ENCODE assay signal across 8 mouse cellular contexts in genomic region chr7:35586906-35587445, GRCm38 (mm10). TPM values are rescaled to one million over a fixed set of nuclear protein-coding genes. Genes with fewer than 3 reads are reported as not detected.
DNase-seq lines count a peak whose midpoint lies in the region; ATAC-seq and TF ChIP-seq lines count a peak whose summit lies in the region.

No protein-coding gene starts in this region.

- ATAC-seq in heart, embryonic 14.5 days (ENCODE audit: insufficient number of reproducible peaks, insufficient read depth, low FRiP score, low read depth), result no peak

- no peaks in the 10 kb centered on the region for H3K9me3 ChIP-seq in heart, embryonic 14.5 days (ENCODE audit: control insufficient read depth, low read length)
- no peaks in the 10 kb centered on the region for H3K9me3 ChIP-seq in hindbrain, embryonic 10.5 days
- no peaks in the 10 kb centered on the region for H3K9me3 ChIP-seq in midbrain, embryonic 10.5 days (replicated peaks)

- TF ChIP-seq CTCF in bone marrow macrophage, adult 2 months (IDR thresholded peaks at IDR 0.05; ENCODE audit: low read depth, low read length), result no peak

- no peak for TF ChIP-seq POLR2A in bone marrow macrophage, adult 2 months (IDR thresholded peaks at IDR 0.05; ENCODE audit: borderline replicate concordance, low read depth, low read length)

- WGBS in heart, embryonic 14.5 days, result 20% methylated on average over 15 of the region's 15 CpGs
- 22% methylated on average over 15 of the region's 15 CpGs for WGBS in hindbrain, embryonic 10.5 days
- WGBS in midbrain, embryonic 10.5 days, result 23% methylated on average over 15 of the region's 15 CpGs

- peaks cover 26% of the 10 kb centered on the region for H3K27me3 ChIP-seq in heart, embryonic 14.5 days (ENCODE audit: control insufficient read depth, insufficient read depth, low read length)
- peaks cover 33% of the 10 kb centered on the region for H3K27me3 ChIP-seq in hindbrain, embryonic 10.5 days (ENCODE audit: insufficient read depth, poor library complexity, severe bottlenecking)
- H3K27me3 ChIP-seq in midbrain, embryonic 10.5 days (ENCODE audit: low read depth, poor library complexity, severe bottlenecking), result peaks cover 35% of the 10 kb centered on the region

- peak overlapping the region; percentile 100 for H3K4me2 ChIP-seq in heart, embryonic 14.5 days (ENCODE audit: low read length)

- H3K4me1 ChIP-seq in heart, embryonic 14.5 days (ENCODE audit: control insufficient read depth in 2 of 2, insufficient read depth in 2 of 2, low read length in 2 of 2), result peaks cover 9 to 17% of the 10 kb centered on the region in 2 experiments
- H3K4me1 ChIP-seq in bone marrow macrophage, adult 2 months (ENCODE audit: control insufficient read depth, insufficient read depth, low read length), result peaks cover 8% of the 10 kb centered on the region
- H3K4me1 ChIP-seq in hindbrain, embryonic 10.5 days (replicated peaks), result peaks cover 43% of the 10 kb centered on the region
- peaks cover 50% of the 10 kb centered on the region for H3K4me1 ChIP-seq in midbrain, embryonic 10.5 days

- no peak for DNase-seq in heart, adult 11 months
- DNase-seq in hindbrain, embryonic 10.5 days (ENCODE audit: low spot score), result no peak
- no peak for DNase-seq in midbrain, embryonic 10.5 days (ENCODE audit: low spot score)
- DNase-seq in retina, embryonic 14.5 days (ENCODE audit: low spot score), result no peak
- DNase-seq in urinary bladder, adult 2 months (ENCODE audit: low spot score), result no peak
- no peak for DNase-seq in layer of hippocampus, adult 11-12 months (ENCODE audit: low spot score)

- H3K36me3 ChIP-seq in heart, embryonic 14.5 days (ENCODE audit: control insufficient read depth, insufficient read depth, low read length), result peaks cover 7% of the 10 kb centered on the region
- H3K36me3 ChIP-seq in hindbrain, embryonic 10.5 days, result peaks cover 8% of the 10 kb centered on the region
- peaks cover 7% of the 10 kb centered on the region for H3K36me3 ChIP-seq in midbrain, embryonic 10.5 days

- peak overlapping the region; percentile 84 for H3K9ac ChIP-seq in heart, embryonic 14.5 days (ENCODE audit: low read length)

- H3K27ac ChIP-seq in heart, embryonic 14.5 days (replicated peaks in 1 of 2; ENCODE audit: control insufficient read depth in 1 of 2, insufficient read depth in 1 of 2, low read depth in 2 of 2, low read length in 2 of 2), result no peak overlapping the region
- no peak overlapping the region for H3K27ac ChIP-seq in bone marrow macrophage, adult 2 months (ENCODE audit: insufficient read depth, low read depth, low read length)
- peak overlapping the region; percentile 91 for H3K27ac ChIP-seq in hindbrain, embryonic 10.5 days
- H3K27ac ChIP-seq in midbrain, embryonic 10.5 days (replicated peaks), result peak overlapping the region; percentile 88

- H3K4me3 ChIP-seq in heart, embryonic 14.5 days (ENCODE audit: control insufficient read depth in 1 of 2, insufficient read depth in 1 of 2, low read depth in 1 of 2, low read length in 2 of 2), result peak overlapping the region; percentile 85 to 87
- H3K4me3 ChIP-seq in bone marrow macrophage, adult 2 months (ENCODE audit: insufficient read depth, low read length), result peak overlapping the region; percentile 78
- peak overlapping the region; percentile 95 for H3K4me3 ChIP-seq in hindbrain, embryonic 10.5 days
- peak overlapping the region; percentile 84 for H3K4me3 ChIP-seq in midbrain, embryonic 10.5 days

RNA-seq across cellular contexts. Expression of gene Ankrd27, which starts 0.9 kb away (rescaled TPM):
- 18.1 and 19.5 TPM in 2 replicates for polyA plus RNA-seq in heart, embryonic 14.5 days (2014; fragmentation: Nextera tagmentation; extraction: Ambion mirVana)
- polyA plus RNA-seq in bone marrow macrophage, adult 2 months (2012; ENCODE audit: insufficient read depth, insufficient read length, missing spikeins), result 22.7 and 29.4 TPM in 2 replicates
- polyA plus RNA-seq in hindbrain, embryonic 10.5 days (2016; fragmentation: Nextera tagmentation; extraction: Ambion mirVana), result 31.4 and 36.8 TPM in 2 replicates
- 37.7 and 39.2 TPM in 2 replicates for polyA plus RNA-seq in midbrain, embryonic 10.5 days (2016; fragmentation: Nextera tagmentation; extraction: Ambion mirVana)
- 27.8 and 31.1 TPM in 2 replicates for polyA plus RNA-seq in urinary bladder, adult 2 months (2012; rRNA removed)

RNA-seq across cellular contexts. Expression of gene Rgs9bp, which starts 1.6 kb away (rescaled TPM):
- polyA plus RNA-seq in heart, embryonic 14.5 days (2014; fragmentation: Nextera tagmentation; extraction: Ambion mirVana), result 0.40 and 0.43 TPM in 2 replicates
- polyA plus RNA-seq in bone marrow macrophage, adult 2 months (2012; ENCODE audit: insufficient read depth, insufficient read length, missing spikeins), result not detected in 2 replicates
- 0.18 and 0.26 TPM in 2 replicates for polyA plus RNA-seq in hindbrain, embryonic 10.5 days (2016; fragmentation: Nextera tagmentation; extraction: Ambion mirVana)
- polyA plus RNA-seq in midbrain, embryonic 10.5 days (2016; fragmentation: Nextera tagmentation; extraction: Ambion mirVana), result 0.29 and 0.64 TPM in 2 replicates
- polyA plus RNA-seq in urinary bladder, adult 2 months (2012; rRNA removed), result 0.40 and 0.52 TPM in 2 replicates

RNA-seq across cellular contexts. Expression of gene Nudt19, which starts 30.9 kb away (rescaled TPM):
- polyA plus RNA-seq in heart, embryonic 14.5 days (2014; fragmentation: Nextera tagmentation; extraction: Ambion mirVana), result 117 and 130 TPM in 2 replicates
- polyA plus RNA-seq in bone marrow macrophage, adult 2 months (2012; ENCODE audit: insufficient read depth, insufficient read length, missing spikeins), result 19.2 and 19.7 TPM in 2 replicates
- 41.8 and 48.7 TPM in 2 replicates for polyA plus RNA-seq in hindbrain, embryonic 10.5 days (2016; fragmentation: Nextera tagmentation; extraction: Ambion mirVana)
- polyA plus RNA-seq in midbrain, embryonic 10.5 days (2016; fragmentation: Nextera tagmentation; extraction: Ambion mirVana), result 47.4 and 48.9 TPM in 2 replicates
- polyA plus RNA-seq in urinary bladder, adult 2 months (2012; rRNA removed), result 39.6 and 48.1 TPM in 2 replicates

RNA-seq across cellular contexts. Expression of gene Tdrd12, which starts 49.4 kb away (rescaled TPM):
- 1.1 and 1.5 TPM in 2 replicates for polyA plus RNA-seq in heart, embryonic 14.5 days (2014; fragmentation: Nextera tagmentation; extraction: Ambion mirVana)
- polyA plus RNA-seq in bone marrow macrophage, adult 2 months (2012; ENCODE audit: insufficient read depth, insufficient read length, missing spikeins), result not detected in 2 replicates
- polyA plus RNA-seq in hindbrain, embryonic 10.5 days (2016; fragmentation: Nextera tagmentation; extraction: Ambion mirVana), result 0.30 TPM in 1 of 2 replicates, not detected in the other
- polyA plus RNA-seq in midbrain, embryonic 10.5 days (2016; fragmentation: Nextera tagmentation; extraction: Ambion mirVana), result 0.06 TPM in 1 of 2 replicates, not detected in the other
- 0.03 and 0.07 TPM in 2 replicates for polyA plus RNA-seq in urinary bladder, adult 2 months (2012; rRNA removed)

Comparison
In these comparisons a context has a peak if more than half of its experiments do, and no peak if none do; other contexts are left out.
1. H3K27ac ChIP-seq: peak in hindbrain, embryonic 10.5 days (single experiment) and midbrain, embryonic 10.5 days (single experiment); none in heart, embryonic 14.5 days (0 of 2) and bone marrow macrophage, adult 2 months (single experiment).
2. Peak in every context shown above with its lines, with median percentiles within 50 percentile points of each other: H3K4me3 ChIP-seq.